Mouse (Mus musculus) G1E-ER4 (cell line): ENCODE results near the gene Itga9. TPM values are rescaled to one million over a fixed set of nuclear protein-coding genes. Genes with fewer than 3 reads are reported as not detected.

Source experiments
- GATA1 ChIP-seq: IDR thresholded peaks from one replicate; pipeline ENCODE4 v1.8.0; 2012; ENCODE audit warnings: low read length, inconsistent platforms
- polyA plus RNA-seq: library from polyadenylated mRNA; stranded (reverse); fragments of >175 nt; gene quantifications from 2 replicates; pipeline ENCODE4 v1.2.3, GENCODE M21; 2012

The Itga9 gene
- polyA plus RNA-seq, 1 experiment: not detected

DNA sequence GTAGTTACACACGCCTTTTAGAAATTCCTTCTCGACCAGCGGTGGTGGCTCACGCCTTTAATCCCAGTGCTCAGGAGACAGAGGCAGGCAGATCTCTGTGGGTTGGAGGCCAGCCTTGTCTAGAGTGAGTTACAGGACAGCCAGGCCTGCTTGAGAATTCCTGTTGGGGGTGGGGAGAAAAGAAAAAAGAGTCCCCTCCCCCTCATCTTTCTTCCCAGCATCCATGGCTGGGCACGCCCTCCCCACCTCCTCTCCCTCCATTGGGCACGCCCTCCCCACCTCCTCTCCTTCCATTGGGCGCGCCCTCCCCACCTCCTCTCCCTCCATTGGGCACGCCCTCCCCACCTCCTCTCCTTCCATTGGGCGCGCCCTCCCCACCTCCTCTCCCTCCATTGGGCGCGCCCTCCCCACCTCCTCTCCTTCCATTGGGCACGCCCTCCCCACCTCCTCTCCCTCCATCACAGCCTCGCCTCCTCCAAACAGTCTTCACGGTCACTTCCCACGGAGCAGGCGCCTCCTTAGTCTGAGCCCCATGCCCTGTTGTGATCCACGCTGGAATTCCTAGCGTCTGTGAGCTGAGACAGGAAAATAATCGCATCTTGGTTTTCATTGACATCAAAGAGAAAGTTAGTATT, 186.8 kb downstream of the Itga9 start:
- TF ChIP-seq GATA1: no peak

DNA sequence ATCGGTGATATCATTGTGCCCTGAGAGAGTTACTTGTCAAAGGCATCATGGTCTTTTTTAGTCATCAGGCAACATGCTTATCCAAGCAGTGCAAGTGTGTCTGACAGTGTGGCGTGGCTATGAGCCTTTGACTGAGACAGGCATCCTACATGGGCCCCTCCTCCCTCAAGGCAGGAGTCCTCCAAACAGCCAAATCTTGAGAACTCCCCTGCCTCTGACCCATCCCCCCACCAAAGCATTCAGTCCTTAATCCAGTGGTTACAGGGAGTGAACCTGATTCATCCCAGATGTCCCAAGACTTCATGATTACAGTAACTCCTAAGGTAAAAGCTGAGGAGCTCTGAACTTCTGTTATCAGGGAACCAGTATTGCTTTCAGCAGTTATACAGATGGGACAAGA, 188.2 kb downstream of the Itga9 start:
- TF ChIP-seq GATA1: no peak

DNA sequence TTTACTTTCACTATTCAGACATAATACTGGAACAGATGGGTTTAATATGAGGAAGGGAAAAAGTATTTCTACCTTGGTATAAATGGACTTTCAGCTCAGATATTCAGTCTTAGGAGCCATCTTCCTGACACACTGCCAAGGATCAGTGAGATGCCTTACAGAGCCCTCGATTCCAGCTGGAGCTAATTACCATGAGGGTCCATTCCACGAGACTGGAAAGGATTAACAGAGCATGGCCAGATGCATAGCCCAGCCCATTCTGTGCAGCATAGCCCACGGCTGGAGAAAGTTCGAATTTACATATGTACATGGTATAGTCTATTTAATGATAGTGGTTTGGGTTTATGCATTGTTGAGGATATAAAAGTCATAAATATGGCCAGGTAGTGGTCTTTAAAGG, 188.8 kb downstream of the Itga9 start:
- TF ChIP-seq GATA1: no peak

DNA sequence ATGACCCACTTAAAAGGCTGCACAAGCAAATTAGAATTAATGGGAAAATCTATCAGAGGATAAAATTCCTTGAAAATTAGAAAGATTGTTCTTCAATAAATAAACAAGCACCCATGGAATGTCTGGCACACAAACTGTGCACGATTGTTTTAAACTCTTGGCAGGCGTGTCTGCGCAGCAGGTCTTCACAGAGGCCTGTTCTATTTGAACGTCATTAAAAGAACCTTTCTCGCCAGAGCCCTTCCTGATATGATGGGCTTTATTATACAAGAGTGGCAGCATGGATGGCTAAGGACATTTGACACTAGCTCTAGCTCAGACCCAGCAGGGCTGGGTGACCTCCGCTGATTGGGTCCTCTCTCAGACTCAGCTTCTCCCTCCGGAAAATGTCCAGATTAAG, 192.6 kb downstream of the Itga9 start:
- no peak for TF ChIP-seq GATA1

DNA sequence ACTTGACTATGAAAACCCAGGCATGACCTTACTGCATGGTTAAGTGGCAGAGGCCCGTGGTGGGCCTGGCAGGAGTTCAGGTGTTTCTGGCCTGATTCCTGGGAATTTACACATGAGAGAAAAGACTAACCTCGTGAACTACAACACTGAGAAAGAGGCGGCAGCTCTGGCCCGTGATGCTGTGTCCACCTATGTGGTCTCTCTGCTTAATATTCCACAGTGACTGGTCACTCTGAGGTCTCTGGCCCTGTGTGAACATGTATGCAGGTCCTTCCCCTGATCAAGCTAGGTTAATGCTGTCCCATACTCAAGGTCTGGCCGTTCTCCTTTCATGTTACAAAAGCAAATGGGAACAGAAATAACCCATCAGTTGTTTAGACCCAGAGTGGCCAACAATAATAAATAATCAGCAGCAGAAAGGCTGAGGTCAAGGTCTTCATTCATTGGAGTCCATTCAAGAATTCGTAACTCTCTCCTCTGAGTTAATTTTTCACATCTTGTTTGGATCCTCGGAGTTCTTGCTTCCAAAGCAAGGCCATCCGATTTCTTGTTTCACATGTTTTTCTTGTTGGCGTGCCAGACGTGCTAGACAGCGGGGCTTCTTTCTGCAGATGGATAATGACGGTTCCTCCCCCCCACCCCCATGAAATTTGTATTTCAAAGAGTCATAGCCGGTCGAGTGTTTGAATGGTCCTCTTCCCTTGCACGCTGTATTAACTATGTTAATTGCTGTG, 194.9 kb downstream of the Itga9 start:
- TF ChIP-seq GATA1: no peak

DNA sequence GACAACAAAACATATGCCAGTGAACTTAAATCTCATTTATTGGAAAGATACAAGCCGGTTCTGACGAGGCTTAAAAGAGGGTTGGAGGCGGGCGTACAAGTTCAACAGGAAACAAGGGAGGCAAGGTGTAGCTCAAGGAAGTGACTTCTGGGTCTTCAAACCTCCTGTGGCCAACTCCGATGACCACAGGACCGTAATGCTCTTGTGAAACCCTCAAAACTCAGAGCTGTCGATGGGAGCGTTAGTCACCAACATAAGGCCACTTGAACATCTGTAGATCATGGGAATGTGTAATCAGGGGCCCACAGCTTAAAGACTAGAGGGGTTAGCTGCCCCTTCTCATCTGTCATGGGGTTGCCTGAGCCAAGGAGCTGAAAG, 195.4 kb downstream of the Itga9 start:
- no peak for TF ChIP-seq GATA1

DNA sequence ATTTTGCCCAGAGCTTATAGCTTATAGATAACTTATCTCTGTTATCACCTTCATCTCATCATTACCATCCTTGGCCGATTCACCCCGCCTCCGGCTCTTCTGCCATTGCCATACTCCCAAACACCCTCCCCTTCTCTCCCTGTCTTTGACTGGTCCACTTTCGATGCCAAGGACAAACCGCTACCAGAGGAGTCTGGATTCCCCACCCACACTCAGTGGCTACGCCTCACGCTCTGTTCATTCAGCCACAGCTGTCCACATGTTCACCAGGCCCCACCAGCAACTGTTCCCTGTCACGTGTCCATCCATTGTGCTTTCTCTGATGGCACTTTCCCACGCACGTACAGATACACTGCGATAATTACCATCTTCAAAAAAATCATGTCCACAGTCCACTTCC, 195.9 kb downstream of the Itga9 start:
- TF ChIP-seq GATA1: no peak

DNA sequence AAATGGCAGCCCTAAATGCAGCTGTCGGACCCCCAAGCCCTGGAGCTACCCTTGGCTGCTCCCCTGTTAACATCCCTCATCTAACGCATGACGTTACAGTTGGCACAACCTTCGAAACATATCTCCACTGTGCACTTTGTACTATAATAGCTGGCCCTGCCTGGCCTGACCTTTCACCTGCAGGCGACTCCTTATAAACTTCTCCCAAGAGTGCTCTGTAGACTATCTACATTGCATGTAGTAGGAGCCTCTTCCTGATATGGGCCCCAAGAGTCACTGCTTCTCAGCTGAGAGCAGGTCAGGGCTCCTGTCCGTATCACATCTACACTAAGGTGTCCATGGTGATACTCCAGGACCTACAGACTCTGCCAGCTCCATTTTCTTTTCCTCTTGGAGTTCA, 199.2 kb downstream of the Itga9 start:
- TF ChIP-seq GATA1: no peak

DNA sequence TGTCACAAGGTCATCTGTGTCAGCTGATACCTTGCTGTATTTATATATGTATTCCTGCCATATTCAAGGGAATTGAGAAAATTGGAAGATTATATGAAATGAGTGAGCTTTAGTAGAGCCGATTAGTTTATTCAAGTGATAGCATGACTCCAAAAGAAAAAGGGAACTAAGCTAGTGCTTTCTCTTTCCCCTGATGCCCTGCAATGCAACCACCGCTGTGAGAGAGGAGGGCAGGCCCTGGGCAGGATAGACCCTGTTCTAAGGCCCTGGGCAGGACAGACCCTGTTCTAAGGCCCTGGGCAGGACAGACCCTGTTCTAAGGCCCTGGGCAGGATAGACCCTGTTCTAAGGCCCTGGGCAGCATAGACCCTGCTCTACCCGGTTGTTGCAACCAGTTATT, 201.2 kb downstream of the Itga9 start:
- no peak for TF ChIP-seq GATA1

DNA sequence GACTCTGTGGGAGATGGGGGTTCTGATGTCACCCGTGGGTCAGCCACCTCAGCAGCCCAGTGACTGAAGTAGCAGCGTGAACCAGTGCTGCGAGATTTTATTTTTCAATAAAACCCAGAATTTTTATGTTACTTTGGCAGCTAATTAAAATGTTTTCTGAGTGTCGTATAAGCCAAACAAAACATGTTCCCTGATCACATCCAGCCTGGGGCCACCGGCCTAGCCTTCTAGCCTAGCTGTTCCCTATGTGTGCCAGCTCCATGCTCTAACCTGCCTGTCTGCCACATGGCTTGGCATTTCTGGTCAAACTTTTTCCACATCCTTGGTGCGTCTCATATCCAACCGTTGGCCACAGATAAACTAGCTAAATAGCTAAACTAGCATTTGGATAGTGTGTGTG, 205.7 kb downstream of the Itga9 start:
- no peak for TF ChIP-seq GATA1

DNA sequence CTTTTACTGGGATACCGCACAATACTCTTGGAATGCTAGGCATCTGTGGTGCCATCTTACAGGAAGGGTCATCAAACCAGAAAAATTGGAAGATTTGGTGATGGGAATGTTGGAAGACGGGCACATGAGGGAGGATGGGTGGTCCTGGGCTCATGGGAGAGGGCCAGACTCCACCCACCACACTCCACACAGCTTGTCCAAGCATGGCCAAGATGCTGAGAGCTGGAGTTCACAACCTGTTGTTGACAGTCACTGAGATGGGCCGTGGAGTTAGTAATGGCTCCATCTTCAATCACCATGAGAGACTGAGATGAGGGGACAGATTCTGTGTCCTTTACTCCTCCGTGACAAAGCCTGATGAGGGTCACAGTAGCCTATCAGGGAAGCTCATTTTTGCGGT, 207.0 kb downstream of the Itga9 start:
- TF ChIP-seq GATA1: no peak

DNA sequence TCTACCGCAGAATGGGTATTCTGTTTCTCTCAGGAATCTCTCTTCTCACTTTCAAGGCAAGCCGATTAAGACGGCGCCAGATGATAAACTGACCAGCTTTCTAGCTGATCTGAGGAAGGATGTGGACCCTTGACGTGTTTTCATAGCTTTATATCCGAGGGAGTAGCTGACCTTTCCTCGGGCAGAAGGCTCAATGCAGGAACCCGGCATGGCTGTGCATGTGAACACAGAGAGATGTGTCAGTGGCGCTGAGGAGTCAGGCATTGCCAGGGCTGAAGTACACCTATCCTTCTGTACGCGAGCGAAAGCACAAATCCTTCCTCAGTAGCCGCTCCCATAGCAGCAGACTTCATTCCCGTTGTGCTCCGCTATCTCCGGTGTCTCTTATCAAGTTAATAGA, 207.6 kb downstream of the Itga9 start:
- TF ChIP-seq GATA1: no peak

DNA sequence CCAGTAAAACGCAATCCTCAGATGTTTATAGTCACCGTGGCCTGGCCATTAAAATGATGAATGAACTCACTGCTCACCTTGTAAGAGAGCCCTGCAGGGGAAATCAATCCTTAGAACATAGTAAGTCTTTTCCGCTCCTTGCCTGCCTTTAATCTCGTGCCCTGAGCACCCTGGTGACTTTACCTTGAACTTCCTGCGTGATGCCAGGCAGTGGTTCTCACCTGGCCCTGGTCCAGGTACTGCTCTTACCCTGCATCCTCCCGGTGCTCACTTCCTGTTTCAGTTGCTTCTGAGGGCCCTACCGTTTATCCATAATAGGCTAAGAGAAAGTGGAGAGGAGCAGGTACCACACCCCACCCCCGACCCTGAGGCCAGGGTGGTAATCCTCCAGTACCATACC, 208.0 kb downstream of the Itga9 start:
- no peak for TF ChIP-seq GATA1

DNA sequence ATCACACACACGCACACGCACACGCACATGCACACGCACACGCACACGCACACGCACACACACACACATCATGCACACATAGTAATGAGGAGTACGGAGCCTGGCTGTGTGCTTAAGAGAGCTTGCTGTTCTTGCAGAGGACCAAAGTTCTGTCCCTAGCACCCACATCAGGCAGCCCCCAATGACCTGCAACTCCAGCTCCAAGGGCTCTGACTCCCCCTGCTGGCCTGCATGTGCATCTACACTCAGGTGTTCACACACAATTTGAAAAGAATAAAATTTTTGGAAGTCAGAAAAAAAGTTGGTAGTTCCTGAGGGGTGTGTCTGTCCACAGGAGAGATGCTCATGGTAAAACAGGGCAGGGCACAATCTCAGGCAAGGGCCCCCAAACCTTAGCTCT, 209.1 kb downstream of the Itga9 start:
- TF ChIP-seq GATA1: no peak

DNA sequence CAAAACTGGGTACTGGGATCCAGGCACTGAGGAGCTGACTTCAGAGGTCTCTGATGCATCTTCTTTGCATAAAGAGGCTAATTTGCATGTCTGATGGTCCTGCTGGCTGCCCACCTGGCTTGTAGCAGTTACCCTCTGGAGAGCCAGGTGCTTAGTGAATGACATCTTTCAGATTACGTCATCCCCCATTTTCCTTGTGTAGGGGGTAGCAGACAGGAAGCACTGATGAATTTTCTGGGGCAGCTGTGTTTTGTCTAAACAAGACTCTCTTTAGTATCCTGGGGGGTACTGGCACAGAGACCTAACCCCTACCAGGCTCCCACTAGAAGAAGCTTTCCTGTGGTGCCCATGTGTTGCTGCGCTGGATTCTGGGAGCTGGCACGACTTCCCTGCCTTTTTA, 212.0 kb downstream of the Itga9 start:
- TF ChIP-seq GATA1: no peak

DNA sequence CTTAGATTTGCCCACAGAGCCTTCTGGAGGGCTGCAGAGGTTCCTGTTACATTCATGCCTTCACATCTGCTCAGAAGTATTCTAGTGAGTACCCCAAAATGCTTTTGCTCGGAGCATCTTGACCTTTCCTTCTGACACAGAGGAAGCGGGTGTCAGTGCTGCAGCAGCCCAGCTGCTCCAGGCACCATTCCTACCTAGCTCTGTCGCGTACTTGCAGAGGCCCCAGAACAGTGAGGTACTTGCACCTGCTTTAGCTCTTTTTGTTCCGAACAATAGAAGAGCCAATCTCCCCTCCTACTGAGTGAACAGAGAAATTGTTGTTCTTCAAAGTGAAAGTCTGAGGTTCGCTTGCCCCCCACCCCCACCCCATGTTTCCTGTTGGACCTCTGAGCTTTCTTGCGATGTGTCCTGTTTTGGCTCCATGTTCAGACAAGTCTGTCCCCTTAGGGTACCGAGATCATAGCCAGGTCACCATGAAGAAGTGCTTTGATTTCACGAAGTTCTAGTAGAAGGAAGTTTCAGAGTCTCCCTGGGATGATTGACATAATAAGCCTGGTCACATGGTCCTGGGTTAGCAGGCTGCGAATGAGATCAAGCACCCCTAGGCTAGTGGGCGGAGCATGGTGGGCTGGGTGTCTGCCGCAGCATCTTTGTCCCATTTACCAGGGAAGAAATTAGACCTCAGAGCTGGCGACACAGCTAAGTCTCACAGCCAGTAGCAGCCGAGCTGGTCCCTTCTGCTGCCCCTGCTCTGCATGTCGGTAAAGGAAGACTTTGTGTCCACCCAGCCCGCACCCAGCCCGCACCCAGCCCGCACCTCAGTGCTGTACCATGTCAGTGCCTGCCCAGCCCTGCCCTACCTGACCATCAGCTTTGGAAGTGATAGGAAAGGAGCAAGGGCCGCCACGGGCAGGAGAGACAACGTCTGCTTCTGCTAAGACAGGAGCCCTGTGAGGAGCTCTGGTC, 215.0 kb downstream of the Itga9 start:
- TF ChIP-seq GATA1: no peak

DNA sequence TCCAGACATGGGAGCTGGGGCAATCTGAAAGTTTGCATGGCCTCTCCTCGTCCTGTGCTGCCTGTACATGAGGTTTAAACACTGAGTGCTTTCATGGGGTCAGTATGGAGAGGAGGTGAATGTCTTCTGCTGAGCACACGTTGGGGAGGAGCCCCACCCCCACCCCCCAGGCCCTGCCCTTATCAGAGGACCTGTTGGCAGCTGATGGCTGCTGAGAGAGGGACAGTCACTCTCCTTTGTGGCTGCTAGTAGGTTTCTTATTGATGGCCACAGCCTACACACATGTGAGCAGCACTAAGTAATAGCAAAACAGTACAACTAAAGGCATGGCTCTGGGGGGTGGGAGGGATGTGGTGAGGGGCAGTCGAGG, 215.7 kb downstream of the Itga9 start:
- TF ChIP-seq GATA1: no peak

DNA sequence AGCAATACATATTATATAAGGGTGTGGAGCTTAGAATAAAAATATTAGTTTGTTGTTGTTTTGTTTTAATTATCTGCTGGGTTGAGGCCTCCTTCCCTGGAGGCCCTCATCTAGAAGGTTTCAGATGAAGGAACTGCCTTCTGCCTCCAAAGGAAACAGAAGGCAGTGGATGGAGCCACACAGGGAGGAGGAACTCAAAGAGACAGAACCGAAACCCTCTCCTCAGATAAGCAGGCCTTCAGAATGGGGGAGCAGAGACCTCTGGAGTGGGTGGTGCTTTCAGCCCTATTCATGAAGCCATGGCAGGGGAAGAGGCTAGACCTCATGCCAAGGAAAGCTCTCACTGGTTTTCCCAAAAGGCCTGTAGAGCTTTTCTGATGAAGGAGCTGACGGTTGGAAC, 216.1 kb downstream of the Itga9 start:
- TF ChIP-seq GATA1: no peak
